Mouse (Mus musculus): ENCODE measurements around the gene Gm3739.
"Not testable (repeated sequence)": the region's sequence is repeated elsewhere in the genome, so short reads cannot be mapped to it uniquely, and the experiment has no call there.

The Gm3739 gene

GRCm38 (mm10) chr14:7314661-7315060 is at the start of gene Gm3739:
Gene Gm3739, minus strand, starts transcription at chr14:7315049.
- not testable (repeated sequence) for DNase-seq (ENCODE audit: low read depth, low spot score)

- not testable (repeated sequence) for DNase-seq (ENCODE audit: low read depth, low spot score)
Measured at GRCm38 (mm10) chr14:7332295-7332694, 17.4 kb upstream of the Gm3739 start, which contains the start of gene Gm5797. Gene Gm5797, minus strand, starts transcription at chr14:7332395.

GRCm38 (mm10) chr14:7315093-7315492 is 244 bp upstream of the Gm3739 start:
- DNase-seq (ENCODE audit: low read depth, low spot score) = not testable (repeated sequence)

GRCm38 (mm10) chr14:7264614-7265013 is 50.2 kb downstream of the Gm3739 start, which contains the start of gene Gm3727:
Gene Gm3727, minus strand, starts transcription at chr14:7264714.
- DNase-seq (ENCODE audit: low read depth, low spot score) = not testable (repeated sequence)
